Mouse (Mus musculus): ENCODE results near the gene Cyfip1. TPM values are rescaled to one million over a fixed set of nuclear protein-coding genes. Genes with fewer than 3 reads are reported as not detected.

The Cyfip1 gene
- total RNA-seq (2023): 9.5 TPM

DNA sequence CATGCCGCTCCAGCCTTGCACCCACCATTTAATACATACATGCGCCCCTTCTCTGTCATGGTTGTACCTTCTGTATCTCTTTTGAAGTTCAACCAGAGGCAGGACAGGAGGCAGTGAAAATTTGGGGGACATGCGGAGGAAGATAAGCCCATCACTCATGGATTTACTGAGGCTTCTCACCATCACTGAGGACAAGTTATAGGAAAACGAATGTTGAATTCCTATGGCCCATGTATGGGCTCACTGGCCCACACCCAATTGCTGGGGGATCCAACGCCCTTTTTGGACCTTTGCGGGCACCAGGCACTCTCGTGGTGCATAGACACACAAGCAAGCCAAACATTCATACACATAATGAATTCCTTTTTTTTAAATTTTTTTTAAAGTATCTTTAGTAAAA lies at the start of gene Cyfip1:
Gene Cyfip1 (plus strand): TSS at position 301 of the 400 bp plus-strand sequence.

DNA sequence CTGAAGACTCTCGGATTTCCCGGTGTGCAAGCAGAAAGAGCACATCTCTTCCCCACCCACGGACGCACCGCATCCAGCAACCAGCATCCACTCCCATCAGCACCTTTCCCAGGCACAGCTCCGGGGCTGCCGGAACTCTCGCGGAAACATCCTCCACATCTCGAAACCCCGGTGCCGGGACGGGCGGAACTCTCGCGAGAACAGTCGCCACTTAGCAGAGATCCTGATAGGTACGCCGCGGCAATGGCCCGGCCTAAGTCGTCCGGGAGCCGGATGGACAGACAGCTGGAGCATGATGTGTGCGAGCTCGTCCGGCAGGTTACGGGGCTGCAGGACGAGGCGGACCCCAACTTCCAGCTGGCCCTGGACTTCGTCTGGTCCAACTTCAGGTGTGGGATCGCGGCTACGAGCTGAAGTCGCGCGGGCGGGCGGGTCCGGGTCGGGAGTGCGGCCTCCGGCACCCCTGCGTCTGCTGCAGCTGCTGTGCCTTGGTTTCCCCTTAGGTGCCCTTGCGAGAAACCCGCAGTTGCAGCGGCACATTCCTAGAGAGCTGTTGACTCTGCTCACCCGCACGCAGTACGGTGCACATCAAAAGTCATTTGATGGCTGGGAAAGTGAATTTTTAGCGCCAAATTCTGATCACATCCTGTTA lies 47.5 kb upstream of the Cyfip1 start, which contains the start of gene Tubgcp5:
Gene Tubgcp5 (plus strand): TSS at position 203 of the 652 bp plus-strand sequence.

GRCm38 (mm10) chr7:55962004-55962908 lies 120.7 kb downstream of the Cyfip1 start, which contains the start of gene Nipa2:
TSS of gene Nipa2 (minus strand) at chr7:55962476.

Other genes with a start within 250 kb of the Cyfip1 start
- 2.2 TPM for gene Siglech, start 73.6 kb upstream of the Cyfip1 start, total RNA-seq (2023)
- gene Tubgcp5, start 47.6 kb upstream of the Cyfip1 start, total RNA-seq (2023): 26.4 TPM
- 38.3 TPM for gene Nipa2, start 120.7 kb downstream of the Cyfip1 start, total RNA-seq (2023)
- gene Nipa1, start 178.2 kb downstream of the Cyfip1 start, total RNA-seq (2023): 0.35 TPM
- gene Herc2, start 208.5 kb downstream of the Cyfip1 start, total RNA-seq (2023): 91.6 TPM